Mouse (Mus musculus) liver, postnatal 0 days (tissue): ENCODE measurements around the gene Mal. TPM values are rescaled to one million over a fixed set of nuclear protein-coding genes. Genes with fewer than 3 reads are reported as not detected.

ENCODE experiments used
- ATAC-seq: fragments of 200-750 bp; cut with Nextera tagmentation; 2 replicates; pipeline ENCODE4 v1.8.0; 2017; ENCODE audit warnings: mild to moderate bottlenecking, moderate library complexity
- DNase-seq: peaks from one replicate; pipeline ENCODE4 v3.0.0-alpha.2; 2016
- H3K27ac ChIP-seq: fragments of 300-500 bp; sonication (generic); 2 replicates; pipeline ENCODE4 v1.5.1; 2014; ENCODE audit warnings: antibody characterized with exemption, moderate library complexity, mild to moderate bottlenecking, low read depth
- H3K27me3 ChIP-seq: fragments of 300-500 bp; sonication (generic); 2 replicates; pipeline ENCODE4 v1.6.1; 2014; ENCODE audit warnings: low read length, control low read depth, mixed read lengths; ENCODE audit not compliant: insufficient read depth
- H3K36me3 ChIP-seq: fragments of 300-500 bp; sonication (generic); replicated peaks from 2 replicates; pipeline ENCODE4 v1.6.1; 2014; ENCODE audit warnings: mild to moderate bottlenecking, control low read depth, low read length, moderate library complexity, mixed read lengths; ENCODE audit not compliant: insufficient read depth
- H3K4me1 ChIP-seq: fragments of 300-500 bp; sonication (generic); 2 replicates; pipeline ENCODE4 v1.6.1; 2014; ENCODE audit warnings: antibody characterized with exemption, mild to moderate bottlenecking, control low read depth; ENCODE audit not compliant: insufficient read depth
- H3K4me2 ChIP-seq: fragments of 300-500 bp; sonication (generic); 2 replicates; pipeline ENCODE4 v1.6.1; 2014; ENCODE audit warnings: low read depth, mild to moderate bottlenecking, low read length, moderate library complexity, mixed read lengths
- H3K4me3 ChIP-seq: fragments of 300-500 bp; sonication (generic); 2 replicates; pipeline ENCODE4 v1.5.1; 2014; ENCODE audit warnings: low read depth, low read length
- H3K9ac ChIP-seq: fragments of 300-500 bp; sonication (generic); replicated peaks from 2 replicates; pipeline ENCODE4 v1.6.1; 2014; ENCODE audit warnings: mild to moderate bottlenecking, moderate library complexity
- H3K9me3 ChIP-seq: fragments of 300-500 bp; sonication (generic); 2 replicates; pipeline ENCODE4 v1.6.1; 2016; ENCODE audit warnings: mild to moderate bottlenecking, control low read depth, low read length, mixed read lengths
- CTCF ChIP-seq: sonication (generic); IDR thresholded peaks from 2 replicates; pipeline ENCODE4 v1.5.1; 2016; ENCODE audit warnings: antibody characterized with exemption, low read depth
- EP300 ChIP-seq: IDR thresholded peaks from 2 replicates; pipeline ENCODE4 v1.6.1; 2016; ENCODE audit warnings: antibody characterized with exemption, low read depth, mild to moderate bottlenecking
- WGBS: fragments of 180-500 bp; shearing (Covaris S2); extraction: QIAGEN DNeasy Blood & Tissue Kit; methylation state at CpG from one replicate; pipeline ENCODE4 v1.1.7; 2014; ENCODE audit not compliant: insufficient replicate concordance; 5-methylcytosine and 5-hydroxymethylcytosine counted together
- polyA plus RNA-seq: library from polyadenylated mRNA; unstranded; fragments of >200 nt; fragmentation: Nextera tagmentation; extraction: Ambion mirVana; gene quantifications from 2 replicates; pipeline ENCODE4 v1.2.1, GENCODE M21; 2015

The Mal gene
- polyA plus RNA-seq, 1 experiment from 2014 or later, result 0.23 TPM

GRCm38 (mm10) chr2:127662708-127663107 is 6.2 kb upstream of the Mal start:
- peaks cover 7% of the 10 kb centered on the region; the same call in 1 of the 2 replicates for H3K27me3 ChIP-seq
- no peaks in the 10 kb centered on the region for H3K36me3 ChIP-seq
- no peak overlapping the region for H3K9ac ChIP-seq
- H3K4me2 ChIP-seq, result no peak overlapping the region
- no peak for DNase-seq
- H3K9me3 ChIP-seq, result no peaks in the 10 kb centered on the region
- no peak overlapping the region for H3K27ac ChIP-seq
- WGBS, result 38% methylated on average over 1 of the region's 2 CpGs
- TF ChIP-seq EP300 (no peak), CTCF (no peak)
- no peak for ATAC-seq
- H3K4me3 ChIP-seq, result no peak overlapping the region
- H3K4me1 ChIP-seq, result no peaks in the 10 kb centered on the region

GRCm38 (mm10) chr2:127655419-127655818 is 1.1 kb downstream of the Mal start:
- DNase-seq (no peak), ATAC-seq (no peak)
- Histone ChIP-seq H3K4me1 (peaks cover 5% of the 10 kb centered on the region; the same call in 1 of the 2 replicates), H3K27me3 (peaks cover 45% of the 10 kb centered on the region), H3K9ac (no peak overlapping the region), H3K9me3 (no peaks in the 10 kb centered on the region), H3K4me2 (no peak overlapping the region), H3K4me3 (no peak overlapping the region), H3K27ac (no peak overlapping the region), H3K36me3 (no peaks in the 10 kb centered on the region)
- no peak for TF ChIP-seq EP300
- TF ChIP-seq CTCF, result no peak
- 8% methylated on average over 9 of the region's 9 CpGs for WGBS

- Histone ChIP-seq H3K9ac (no peak overlapping the region), H3K27me3 (peaks cover 45% of the 10 kb centered on the region), H3K27ac (no peak overlapping the region), H3K4me3 (no peak overlapping the region), H3K4me2 (no peak overlapping the region), H3K4me1 (peaks cover 5% of the 10 kb centered on the region; the same call in 1 of the 2 replicates), H3K9me3 (no peaks in the 10 kb centered on the region), H3K36me3 (no peaks in the 10 kb centered on the region)
- ATAC-seq (no peak), DNase-seq (no peak)
- whole genome bisulfite sequencing, result 51% methylated on average over 3 of the region's 3 CpGs
- TF ChIP-seq EP300 (no peak), CTCF (no peak)
Measured at GRCm38 (mm10) chr2:127654786-127655185, 1.7 kb downstream of the Mal start.

- Histone ChIP-seq H3K27ac (no peak overlapping the region), H3K4me2 (no peak overlapping the region), H3K36me3 (no peaks in the 10 kb centered on the region), H3K27me3 (peaks cover 39% of the 10 kb centered on the region), H3K4me1 (peaks cover 5% of the 10 kb centered on the region; the same call in 1 of the 2 replicates), H3K9me3 (no peaks in the 10 kb centered on the region), H3K9ac (no peak overlapping the region), H3K4me3 (no peak overlapping the region)
- no peak for ATAC-seq
- TF ChIP-seq CTCF, result no peak
- TF ChIP-seq EP300, result no peak
- no peak for DNase-seq
- 80% methylated on average over 2 of the region's 2 CpGs for WGBS
Measured at GRCm38 (mm10) chr2:127652805-127653204, 3.7 kb downstream of the Mal start.

- H3K27me3 ChIP-seq, result peaks cover 35% of the 10 kb centered on the region
- TF ChIP-seq CTCF (no peak), EP300 (no peak)
- peaks cover 5% of the 10 kb centered on the region; the same call in 1 of the 2 replicates for H3K4me1 ChIP-seq
- no peak overlapping the region for H3K4me3 ChIP-seq
- no peak overlapping the region for H3K9ac ChIP-seq
- no peaks in the 10 kb centered on the region for H3K9me3 ChIP-seq
- no peak overlapping the region for H3K4me2 ChIP-seq
- DNase-seq, result no peak
- H3K36me3 ChIP-seq, result no peaks in the 10 kb centered on the region
- no peak overlapping the region for H3K27ac ChIP-seq
- no peak for ATAC-seq
Measured at GRCm38 (mm10) chr2:127652335-127652734, 4.2 kb downstream of the Mal start.

GRCm38 (mm10) chr2:127651601-127652000 is 4.9 kb downstream of the Mal start:
- no peak for DNase-seq
- WGBS, result 53% methylated on average over 5 of the region's 5 CpGs
- TF ChIP-seq CTCF (no peak), EP300 (no peak)
- peaks cover 5% of the 10 kb centered on the region; the same call in 1 of the 2 replicates for H3K4me1 ChIP-seq
- no peak overlapping the region for H3K4me3 ChIP-seq
- no peaks in the 10 kb centered on the region for H3K9me3 ChIP-seq
- H3K4me2 ChIP-seq, result no peak overlapping the region
- peaks cover 27% of the 10 kb centered on the region for H3K27me3 ChIP-seq
- no peak overlapping the region for H3K9ac ChIP-seq
- ATAC-seq, result no peak
- H3K36me3 ChIP-seq, result no peaks in the 10 kb centered on the region
- H3K27ac ChIP-seq, result no peak overlapping the region

- ATAC-seq (no peak), DNase-seq (no peak)
- no peaks in the 10 kb centered on the region for H3K9me3 ChIP-seq
- no peak overlapping the region for H3K27ac ChIP-seq
- H3K27me3 ChIP-seq, result peaks cover 13% of the 10 kb centered on the region
- no peaks in the 10 kb centered on the region for H3K36me3 ChIP-seq
- no peak overlapping the region for H3K4me2 ChIP-seq
- no peaks in the 10 kb centered on the region for H3K4me1 ChIP-seq
- WGBS, result 59% methylated on average over 5 of the region's 5 CpGs
- H3K4me3 ChIP-seq, result no peak overlapping the region
- no peak for TF ChIP-seq EP300
- TF ChIP-seq CTCF, result no peak
- H3K9ac ChIP-seq, result no peak overlapping the region
Measured at GRCm38 (mm10) chr2:127649921-127650320, 6.6 kb downstream of the Mal start.
